Mouse (Mus musculus) limb, embryonic 13.5 days (tissue): Measurements from ENCODE around the gene Hist1h4b. TPM values are rescaled to one million over a fixed set of nuclear protein-coding genes. Genes with fewer than 3 reads are reported as not detected.

Experiments
- ATAC-seq: fragments of 200-750 bp; cut with Nextera tagmentation; 2 replicates; pipeline ENCODE4 v1.8.0; 2017; ENCODE audit warnings: low read depth, moderate number of reproducible peaks, moderate TSS enrichment; ENCODE audit not compliant: low FRiP score
- H3K27ac ChIP-seq: fragments of 300-500 bp; sonication (generic); 2 replicates; pipeline ENCODE4 v1.5.1; 2015; ENCODE audit warnings: inconsistent platforms, mild to moderate bottlenecking, moderate library complexity
- H3K27me3 ChIP-seq: fragments of 300-500 bp; sonication (generic); 2 replicates; pipeline ENCODE4 v1.6.1; 2015; ENCODE audit warnings: mild to moderate bottlenecking, inconsistent platforms
- H3K36me3 ChIP-seq: fragments of 300-500 bp; sonication (generic); 2 replicates; pipeline ENCODE4 v1.6.1; 2015; ENCODE audit warnings: inconsistent platforms, mild to moderate bottlenecking, moderate library complexity
- H3K4me1 ChIP-seq: fragments of 300-500 bp; sonication (generic); 2 replicates; pipeline ENCODE4 v1.6.1; 2015; ENCODE audit warnings: inconsistent platforms
- H3K4me2 ChIP-seq: fragments of 300-500 bp; sonication (generic); replicated peaks from 2 replicates; pipeline ENCODE4 v1.6.1; 2015; ENCODE audit warnings: inconsistent platforms, mild to moderate bottlenecking, moderate library complexity
- H3K4me3 ChIP-seq: fragments of 300-500 bp; sonication (generic); 2 replicates; pipeline ENCODE4 v1.5.1; 2015; ENCODE audit warnings: moderate library complexity, mild to moderate bottlenecking, inconsistent platforms
- H3K9ac ChIP-seq: fragments of 300-500 bp; sonication (generic); 2 replicates; pipeline ENCODE4 v1.6.1; 2015; ENCODE audit warnings: mild to moderate bottlenecking, inconsistent platforms
- H3K9me3 ChIP-seq: fragments of 300-500 bp; sonication (generic); 2 replicates; pipeline ENCODE4 v1.6.1; 2016; ENCODE audit warnings: inconsistent platforms
- WGBS: fragments of 180-500 bp; shearing (Covaris S2); methylation state at CpG from one replicate; pipeline ENCODE4 v1.1.7; 2015; 5-methylcytosine and 5-hydroxymethylcytosine counted together
- polyA plus RNA-seq: library from polyadenylated mRNA; unstranded; fragments of >200 nt; fragmentation: Nextera tagmentation; extraction: Ambion mirVana; gene quantifications from 2 replicates; pipeline ENCODE4 v1.2.1, GENCODE M21; 2015

The Hist1h4b gene
- polyA plus RNA-seq, 1 experiment from 2014 or later = 7.2 TPM

DNA sequence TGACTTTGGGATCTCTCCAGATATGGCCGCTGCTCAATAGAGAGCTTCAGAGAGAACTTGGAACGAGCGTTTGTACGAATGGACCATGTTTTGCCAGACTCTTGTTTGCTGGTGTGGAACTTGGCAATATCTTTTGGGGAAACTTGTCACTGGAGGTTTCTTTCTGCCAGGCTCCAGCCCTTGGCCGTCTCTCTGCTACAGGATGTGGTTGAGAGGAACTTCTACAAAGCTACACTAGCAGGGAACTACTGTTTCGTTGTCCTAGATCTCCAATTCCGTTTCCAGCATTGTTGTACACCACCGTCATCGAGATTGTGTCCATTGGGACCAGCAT is 27.7 kb upstream of the Hist1h4b start:
- 94% methylated on average over 9 of the region's 9 CpGs for WGBS
- Histone ChIP-seq H3K27me3 (no peaks in the 10 kb centered on the region), H3K4me3 (no peak overlapping the region), H3K9me3 (no peaks in the 10 kb centered on the region), H3K9ac (no peak overlapping the region), H3K4me2 (no peak overlapping the region), H3K36me3 (no peaks in the 10 kb centered on the region), H3K4me1 (no peaks in the 10 kb centered on the region), H3K27ac (no peak overlapping the region)
- no peak for ATAC-seq

DNA sequence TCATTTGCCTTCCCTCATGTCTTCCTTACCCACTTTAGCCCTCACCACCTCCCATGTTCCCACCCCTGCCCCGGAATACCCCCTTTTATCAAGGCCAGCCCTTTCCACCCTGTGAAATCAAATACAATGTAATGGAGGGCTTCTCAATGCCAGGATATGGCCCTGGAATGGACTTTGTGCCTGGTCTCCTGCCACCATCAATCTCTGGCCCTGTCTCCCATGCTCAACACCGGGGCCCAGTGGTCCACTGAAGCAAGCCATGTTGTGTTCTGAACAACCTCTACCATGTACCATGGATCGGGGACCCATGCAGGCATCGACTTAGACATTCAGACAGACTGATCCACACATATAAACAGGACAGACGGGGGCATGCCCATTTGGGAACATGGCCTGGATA is 27.1 kb upstream of the Hist1h4b start:
- ATAC-seq = no peak
- Histone ChIP-seq H3K27ac (no peak overlapping the region), H3K4me2 (no peak overlapping the region), H3K36me3 (no peaks in the 10 kb centered on the region), H3K4me3 (no peak overlapping the region), H3K9me3 (no peaks in the 10 kb centered on the region), H3K27me3 (no peaks in the 10 kb centered on the region), H3K4me1 (no peaks in the 10 kb centered on the region), H3K9ac (no peak overlapping the region)
- 90% methylated on average over 5 of the region's 5 CpGs for WGBS

DNA sequence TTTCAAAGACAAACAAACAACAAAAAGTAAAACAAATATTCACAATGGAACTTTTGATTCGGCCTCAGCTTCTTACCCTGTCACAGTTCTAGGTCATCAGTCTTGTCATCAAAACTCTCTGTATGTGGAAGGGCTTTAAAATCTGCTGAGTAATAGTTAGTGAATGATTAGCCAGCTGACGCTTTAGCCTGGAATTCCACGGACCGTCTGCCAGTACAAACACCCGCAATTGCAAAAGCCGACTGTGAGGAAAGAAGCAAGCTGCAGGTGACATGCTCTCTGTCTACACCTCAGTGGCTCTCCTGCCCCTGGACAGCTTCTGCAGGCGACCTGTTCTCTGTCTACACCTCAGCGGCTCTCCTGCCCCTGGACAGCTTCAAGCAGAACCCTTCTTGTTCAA is 26.3 kb upstream of the Hist1h4b start:
- WGBS = 47% methylated on average over 8 of the region's 8 CpGs
- no peaks in the 10 kb centered on the region for H3K36me3 ChIP-seq
- H3K9me3 ChIP-seq = no peaks in the 10 kb centered on the region
- H3K9ac ChIP-seq = no peak overlapping the region
- no peak overlapping the region for H3K4me2 ChIP-seq
- ATAC-seq = no peak
- no peaks in the 10 kb centered on the region for H3K4me1 ChIP-seq
- H3K27ac ChIP-seq = no peak overlapping the region
- H3K4me3 ChIP-seq = no peak overlapping the region
- no peaks in the 10 kb centered on the region for H3K27me3 ChIP-seq

DNA sequence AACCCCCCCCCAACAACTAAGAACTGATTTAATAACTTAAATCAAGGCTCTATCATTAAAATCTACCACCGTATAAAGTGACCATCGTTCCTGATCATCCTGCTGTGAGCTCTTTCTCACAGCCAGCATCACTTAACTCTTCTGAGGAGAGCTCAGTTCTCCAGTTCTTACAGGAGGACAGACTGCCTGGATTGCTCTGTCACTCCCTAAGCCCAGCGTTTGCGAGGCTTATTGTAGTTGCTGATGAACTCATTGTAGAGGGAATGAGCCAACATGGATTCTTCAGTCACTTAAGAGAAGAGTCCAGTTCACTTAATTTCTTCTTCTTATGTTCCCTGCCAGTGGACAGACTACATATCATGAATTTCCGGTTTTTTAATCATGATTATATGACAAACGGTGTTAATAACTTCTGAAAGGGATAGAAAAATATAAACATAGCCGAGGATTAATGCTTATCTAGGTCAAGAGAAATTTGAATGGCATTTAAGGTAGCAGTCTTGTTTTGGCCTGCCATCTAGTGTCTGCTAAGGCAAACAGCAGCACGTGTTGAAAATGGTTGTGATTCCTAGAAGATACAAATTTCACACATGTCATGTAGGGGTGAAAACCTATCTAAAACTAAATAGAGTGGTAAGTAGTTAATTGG is 24.5 kb upstream of the Hist1h4b start:
- ATAC-seq = no peak
- H3K4me1 ChIP-seq = no peaks in the 10 kb centered on the region
- H3K9ac ChIP-seq = no peak overlapping the region
- no peak overlapping the region for H3K27ac ChIP-seq
- H3K4me3 ChIP-seq = no peak overlapping the region
- no peaks in the 10 kb centered on the region for H3K27me3 ChIP-seq
- no peaks in the 10 kb centered on the region for H3K9me3 ChIP-seq
- H3K4me2 ChIP-seq = no peak overlapping the region
- H3K36me3 ChIP-seq = no peaks in the 10 kb centered on the region
- 23% methylated on average over 8 of the region's 8 CpGs for WGBS

DNA sequence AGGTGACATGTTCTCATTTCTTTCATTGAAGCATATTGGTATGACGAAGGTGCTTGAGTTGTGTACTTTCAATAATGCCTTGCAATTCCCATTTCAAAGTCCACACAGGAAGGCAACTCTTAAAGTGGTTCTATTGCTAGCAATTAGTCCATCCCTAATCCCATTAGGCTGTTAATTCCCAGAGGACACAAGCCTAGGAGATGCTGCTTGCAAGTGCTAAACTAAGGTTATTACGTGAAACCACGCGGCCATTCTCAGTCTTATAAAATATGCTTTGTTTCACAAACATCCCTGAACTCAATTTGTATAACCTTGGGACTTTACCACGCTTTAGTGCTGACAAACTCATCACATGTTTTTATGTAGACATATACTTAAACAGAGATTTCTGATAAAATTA is 19.7 kb upstream of the Hist1h4b start:
- peaks cover 13% of the 10 kb centered on the region for H3K4me1 ChIP-seq
- H3K9me3 ChIP-seq = no peaks in the 10 kb centered on the region
- H3K4me3 ChIP-seq = no peak overlapping the region
- no peak for ATAC-seq
- no peak overlapping the region for H3K27ac ChIP-seq
- H3K9ac ChIP-seq = no peak overlapping the region
- no peaks in the 10 kb centered on the region for H3K27me3 ChIP-seq
- H3K36me3 ChIP-seq = no peaks in the 10 kb centered on the region
- WGBS = 79% methylated on average over 5 of the region's 5 CpGs
- H3K4me2 ChIP-seq = no peak overlapping the region

DNA sequence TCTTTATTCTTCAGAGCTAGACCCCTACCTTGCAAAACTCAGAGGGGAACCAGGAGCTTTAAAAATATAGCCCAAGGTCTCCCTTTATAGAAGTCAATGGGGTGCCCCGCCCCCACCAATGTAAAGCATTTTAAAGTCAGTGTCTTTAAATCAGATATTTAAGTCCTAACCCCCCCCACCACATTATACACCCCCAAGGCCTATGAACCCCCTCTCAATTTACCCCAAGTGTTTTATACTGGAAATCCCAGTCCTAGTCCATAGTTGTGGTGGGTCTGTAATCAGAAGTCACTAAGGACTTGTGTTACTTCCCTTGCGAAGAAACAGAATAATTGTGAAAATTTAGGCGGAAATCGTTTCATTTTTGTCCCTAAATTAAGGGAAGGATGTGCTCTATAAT is 18.8 kb upstream of the Hist1h4b start:
- H3K27me3 ChIP-seq = no peaks in the 10 kb centered on the region
- WGBS = 21% methylated on average over 4 of the region's 4 CpGs
- no peaks in the 10 kb centered on the region for H3K9me3 ChIP-seq
- H3K4me1 ChIP-seq = peaks cover 13% of the 10 kb centered on the region
- peak overlapping the region; percentile 64 for H3K4me3 ChIP-seq
- H3K4me2 ChIP-seq = peak overlapping the region; percentile 95
- no peak for ATAC-seq
- peak overlapping the region; percentile 98 for H3K27ac ChIP-seq
- H3K36me3 ChIP-seq = no peaks in the 10 kb centered on the region
- H3K9ac ChIP-seq = peak overlapping the region; percentile 89

DNA sequence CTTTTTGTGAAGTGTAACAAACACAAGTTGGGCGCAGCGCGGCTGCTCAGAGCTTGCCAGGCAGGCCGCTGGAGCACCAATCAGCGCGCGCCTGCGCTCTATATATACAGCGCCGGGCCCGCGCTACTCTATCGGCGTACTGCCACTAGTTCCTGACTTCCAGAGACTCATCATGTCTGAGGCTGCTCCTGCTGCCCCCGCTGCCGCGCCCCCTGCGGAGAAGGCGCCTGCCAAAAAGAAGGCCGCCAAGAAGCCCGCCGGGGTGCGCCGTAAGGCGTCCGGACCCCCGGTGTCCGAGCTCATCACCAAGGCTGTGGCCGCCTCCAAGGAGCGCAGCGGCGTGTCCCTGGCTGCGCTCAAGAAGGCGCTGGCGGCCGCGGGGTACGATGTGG is 18.1 kb upstream of the Hist1h4b start, which contains the start of gene Hist1h1c:
Gene Hist1h1c, plus strand, starts transcription at position 132 of the 392 bp plus-strand sequence.
- Histone ChIP-seq H3K4me2 (peak within 1 kb of the TSS; percentile 95), H3K9me3 (no peaks in the 10 kb centered on the region), H3K4me1 (peaks cover 13% of the 10 kb centered on the region), H3K4me3 (peak within 1 kb of the TSS; percentile 64), H3K36me3 (no peaks in the 10 kb centered on the region), H3K27me3 (no peaks in the 10 kb centered on the region), H3K27ac (peak within 1 kb of the TSS; percentile 98), H3K9ac (peak within 1 kb of the TSS; percentile 89)
- peak; percentile 93 for ATAC-seq
- under 1% methylated on average over 34 of the region's 38 CpGs for WGBS

DNA sequence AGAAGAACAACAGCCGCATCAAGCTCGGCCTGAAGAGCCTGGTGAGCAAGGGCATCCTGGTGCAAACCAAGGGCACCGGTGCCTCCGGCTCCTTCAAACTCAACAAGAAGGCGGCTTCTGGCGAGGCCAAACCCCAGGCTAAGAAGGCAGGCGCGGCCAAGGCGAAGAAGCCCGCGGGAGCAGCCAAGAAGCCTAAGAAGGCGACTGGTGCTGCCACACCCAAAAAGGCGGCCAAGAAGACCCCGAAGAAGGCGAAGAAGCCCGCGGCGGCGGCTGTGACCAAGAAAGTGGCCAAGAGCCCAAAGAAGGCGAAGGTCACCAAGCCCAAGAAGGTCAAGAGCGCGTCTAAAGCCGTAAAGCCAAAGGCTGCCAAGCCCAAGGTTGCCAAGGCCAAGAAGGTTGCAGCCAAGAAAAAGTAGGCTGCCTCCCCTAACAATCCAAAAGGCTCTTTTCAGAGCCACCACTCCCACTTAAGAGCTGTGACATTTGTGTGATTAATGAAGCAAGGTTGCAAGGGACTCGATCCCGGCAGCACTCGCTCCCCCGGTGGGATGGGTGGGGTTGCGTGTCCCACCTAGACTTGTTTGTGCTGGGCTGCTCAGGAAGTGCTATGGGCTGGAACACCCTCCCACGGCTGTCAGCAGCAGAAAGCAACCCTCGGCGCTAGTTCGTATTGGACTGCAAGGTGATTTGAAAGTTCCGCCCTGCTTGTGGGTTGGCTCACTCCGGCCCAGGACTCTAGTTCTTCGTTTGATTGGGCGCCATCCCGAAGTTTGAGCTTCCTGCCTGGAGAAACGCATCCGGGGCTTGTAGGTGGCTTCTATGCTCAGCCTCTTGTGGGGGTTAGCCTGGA is 17.5 kb upstream of the Hist1h4b start:
- Histone ChIP-seq H3K4me1 (peaks cover 17% of the 10 kb centered on the region), H3K36me3 (no peaks in the 10 kb centered on the region), H3K9me3 (no peaks in the 10 kb centered on the region), H3K9ac (peak overlapping the region; percentile 89), H3K27ac (peak overlapping the region; percentile 98), H3K4me3 (peak overlapping the region; percentile 64), H3K27me3 (no peaks in the 10 kb centered on the region), H3K4me2 (peak overlapping the region; percentile 95)
- WGBS = under 1% methylated on average over 39 of the region's 39 CpGs
- peak; percentile 92 for ATAC-seq

DNA sequence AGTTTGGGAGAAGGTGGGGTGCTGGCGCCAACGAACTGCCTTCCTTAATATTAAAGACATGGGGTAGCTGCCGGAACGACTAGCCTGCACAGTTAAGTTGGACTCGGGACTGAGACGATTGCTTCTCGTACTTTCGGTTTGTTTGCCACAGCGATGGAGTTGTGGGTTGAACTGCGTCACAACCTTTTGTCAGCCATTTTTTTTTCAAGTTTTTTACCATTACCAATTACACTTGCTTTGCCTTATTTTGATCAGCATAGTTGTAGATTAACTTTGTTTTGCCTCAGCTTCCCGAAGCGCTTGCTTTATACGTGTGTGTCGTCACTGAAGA is 16.9 kb upstream of the Hist1h4b start:
- H3K4me1 ChIP-seq = peaks cover 21% of the 10 kb centered on the region
- peak overlapping the region; percentile 98 for H3K27ac ChIP-seq
- ATAC-seq = no peak; the same call in 1 of the 2 replicates
- H3K4me2 ChIP-seq = peak overlapping the region; percentile 95
- H3K4me3 ChIP-seq = peak overlapping the region; percentile 64
- 2% methylated on average over 14 of the region's 14 CpGs for WGBS
- H3K9me3 ChIP-seq = no peaks in the 10 kb centered on the region
- H3K27me3 ChIP-seq = no peaks in the 10 kb centered on the region
- peak overlapping the region; percentile 89 for H3K9ac ChIP-seq
- H3K36me3 ChIP-seq = no peaks in the 10 kb centered on the region

DNA sequence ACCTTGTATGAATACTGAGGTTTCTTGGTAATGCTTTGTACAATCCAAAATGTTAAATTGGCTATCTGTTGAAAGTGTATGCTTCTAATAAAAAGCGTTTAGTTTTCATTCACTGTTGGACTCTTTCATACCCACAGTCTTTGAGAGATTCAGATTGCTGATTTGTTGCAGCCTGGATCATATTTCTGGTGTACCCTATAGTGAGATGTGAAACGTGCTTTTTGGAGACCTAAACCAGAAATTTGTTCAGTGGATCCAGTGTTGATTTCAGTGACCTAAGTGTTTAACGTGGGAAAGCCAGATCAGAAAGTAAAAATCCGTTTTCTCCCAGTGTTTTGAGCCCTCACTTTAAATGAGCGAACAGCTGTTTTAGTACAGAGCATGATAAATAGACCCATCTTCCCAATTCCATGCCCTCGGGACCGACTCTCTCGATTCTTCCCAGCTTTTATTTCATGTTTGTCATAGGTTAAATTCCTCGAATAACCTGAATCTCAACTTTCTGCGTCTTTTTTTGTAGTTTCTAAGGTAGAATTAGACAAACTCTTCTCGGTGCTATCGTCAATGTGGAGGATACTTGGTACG is 16.5 kb upstream of the Hist1h4b start:
- peaks cover 21% of the 10 kb centered on the region for H3K4me1 ChIP-seq
- peak overlapping the region; percentile 95 for H3K4me2 ChIP-seq
- H3K9ac ChIP-seq = peak overlapping the region; percentile 89

DNA sequence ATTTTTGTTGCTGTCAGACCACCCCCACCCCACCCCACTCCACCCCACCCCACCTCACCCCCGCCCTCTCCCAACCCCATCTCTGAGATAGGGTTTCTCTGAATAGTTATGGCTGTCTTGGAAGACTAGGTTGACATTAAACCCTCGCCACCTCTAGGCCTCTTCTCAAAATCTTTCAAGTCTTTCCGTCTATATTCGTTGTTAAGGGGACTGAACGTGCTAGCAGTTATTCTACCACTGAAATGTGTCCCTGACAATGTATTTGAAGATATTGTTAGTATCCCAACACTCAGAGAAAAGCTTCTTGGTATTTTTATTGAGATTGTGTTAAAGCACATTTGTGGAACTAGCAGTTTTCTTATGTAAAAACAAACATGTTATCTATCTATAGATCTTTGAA is 15.9 kb upstream of the Hist1h4b start:
- H3K4me1 ChIP-seq = peaks cover 21% of the 10 kb centered on the region
- 0 out of 2 replicates have a peak overlapping the region, but pooled peaks have one; percentile 58 for H3K27ac ChIP-seq
- H3K36me3 ChIP-seq = no peaks in the 10 kb centered on the region
- no peaks in the 10 kb centered on the region for H3K9me3 ChIP-seq
- H3K9ac ChIP-seq = peak overlapping the region; percentile 89; the same call in 1 of the 2 replicates
- peak overlapping the region; percentile 95 for H3K4me2 ChIP-seq
- H3K27me3 ChIP-seq = no peaks in the 10 kb centered on the region
- ATAC-seq = no peak
- WGBS = 62% methylated on average over 5 of the region's 5 CpGs
- H3K4me3 ChIP-seq = peak overlapping the region; percentile 64

More for the DNA sequence above, 16.5 kb upstream of the Hist1h4b start:
- H3K9me3 ChIP-seq = no peaks in the 10 kb centered on the region
- peak overlapping the region; percentile 64 for H3K4me3 ChIP-seq
- peak overlapping the region; percentile 98 for H3K27ac ChIP-seq
- ATAC-seq = no peak
- no peaks in the 10 kb centered on the region for H3K27me3 ChIP-seq
- H3K36me3 ChIP-seq = no peaks in the 10 kb centered on the region
- 29% methylated on average over 13 of the region's 13 CpGs for WGBS

DNA sequence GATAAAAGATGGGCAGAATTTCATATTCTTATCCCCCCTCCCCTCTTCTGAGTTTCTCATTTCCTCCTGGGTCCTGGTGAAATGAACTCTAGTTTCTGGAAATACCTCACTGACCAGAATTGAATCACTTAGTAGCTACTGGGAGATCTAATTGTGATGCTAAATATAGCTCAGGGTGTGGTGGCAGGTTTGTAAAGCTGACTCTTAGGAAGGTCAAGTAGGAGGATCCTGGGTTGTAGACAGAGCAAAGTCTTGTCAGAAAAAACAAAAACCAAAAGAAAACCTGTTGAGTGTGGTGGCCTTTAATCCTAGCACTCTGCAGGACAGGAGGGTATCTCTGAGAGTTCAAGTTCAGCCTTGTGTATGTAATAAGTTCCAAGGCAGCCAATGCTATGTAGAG is 14.8 kb upstream of the Hist1h4b start:
- H3K36me3 ChIP-seq = no peaks in the 10 kb centered on the region
- ATAC-seq = no peak
- no peak overlapping the region for H3K4me2 ChIP-seq
- peaks cover 22% of the 10 kb centered on the region for H3K4me1 ChIP-seq
- no peak overlapping the region for H3K9ac ChIP-seq
- H3K27ac ChIP-seq = no peak overlapping the region
- no peaks in the 10 kb centered on the region for H3K27me3 ChIP-seq
- no peak overlapping the region for H3K4me3 ChIP-seq
- H3K9me3 ChIP-seq = no peaks in the 10 kb centered on the region
